ENCODE assay signal across 9 mouse cellular contexts in genomic region chr8:121108657-121109056, GRCm38 (mm10). TPM values are rescaled to one million over a fixed set of nuclear protein-coding genes. Genes with fewer than 3 reads are reported as not detected.
DNase-seq lines count a peak whose midpoint lies in the region; ATAC-seq and TF ChIP-seq lines count a peak whose summit lies in the region.
"Had no signal": no experiment of that assay in that cellular context is flagged by ENCODE, and none has a peak within 500 bp of the region (broad histone marks: within the 10 kb centered on the region; RNA-seq: fewer than 3 reads in every experiment).

No protein-coding gene starts in this region.

- TF ChIP-seq CTCF in heart, postnatal 0 days (IDR thresholded peaks at IDR 0.05; ENCODE audit: low read depth) = no peak
- no peak for TF ChIP-seq CTCF in bone marrow, adult 2 months (IDR thresholded peaks at IDR 0.05; ENCODE audit: control insufficient read depth, insufficient read depth, low read length)

- DNase-seq in heart, postnatal 0 days (ENCODE audit: low spot score) = no peak
- DNase-seq in heart, adult 18-20 months = no peak
- no peak for DNase-seq in left cerebral cortex, adult 8-10 months (ENCODE audit: low spot score in 2 of 2)
- DNase-seq in left cerebral cortex, adult 11 months (ENCODE audit: low spot score) = no peak

- peaks cover 5% of the 10 kb centered on the region; the same call in 1 of the 2 replicates for H3K4me1 ChIP-seq in heart, postnatal 0 days (ENCODE audit: control insufficient read depth, insufficient read depth)
- peaks cover 3% of the 10 kb centered on the region; the same call in 1 of the 2 replicates for H3K4me1 ChIP-seq in bone marrow, adult 2 months (ENCODE audit: control insufficient read depth, insufficient read depth, low read length)
- H3K4me1 ChIP-seq in hindbrain, embryonic 13.5 days (replicated peaks) = peaks cover 19% of the 10 kb centered on the region
- peaks cover 24% of the 10 kb centered on the region for H3K4me1 ChIP-seq in midbrain, embryonic 13.5 days (replicated peaks)

- 0 out of 2 replicates have a peak, but pooled peaks cover 11% of the 10 kb centered on the region for H3K36me3 ChIP-seq in heart, postnatal 0 days (replicated peaks; ENCODE audit: control insufficient read depth, insufficient read depth, low read length)
- H3K36me3 ChIP-seq in hindbrain, embryonic 13.5 days = peaks cover 25% of the 10 kb centered on the region
- H3K36me3 ChIP-seq in midbrain, embryonic 13.5 days = peaks cover 16% of the 10 kb centered on the region

- WGBS in heart, postnatal 0 days = 15% methylated on average over 5 of the region's 5 CpGs
- 7% methylated on average over 5 of the region's 5 CpGs for WGBS in bone marrow, adult 2 months
- 16% methylated on average over 5 of the region's 5 CpGs for WGBS in hindbrain, embryonic 13.5 days
- WGBS in midbrain, embryonic 13.5 days = 11% methylated on average over 5 of the region's 5 CpGs

- peak overlapping the region; percentile 93; the same call in 1 of the 2 replicates for H3K9ac ChIP-seq in heart, postnatal 0 days (replicated peaks; ENCODE audit: low read depth, low read length)
- peak overlapping the region; percentile 94 for H3K9ac ChIP-seq in hindbrain, embryonic 13.5 days
- H3K9ac ChIP-seq in midbrain, embryonic 13.5 days (replicated peaks) = peak overlapping the region; percentile 91

- peak overlapping the region; percentile 87 for H3K27ac ChIP-seq in heart, postnatal 0 days (ENCODE audit: low read depth)
- no peak overlapping the region for H3K27ac ChIP-seq in bone marrow, adult 2 months (ENCODE audit: control insufficient read depth, insufficient read depth, low read depth, low read length, poor library complexity)
- no peak overlapping the region for H3K27ac ChIP-seq in hindbrain, embryonic 13.5 days
- H3K27ac ChIP-seq in midbrain, embryonic 13.5 days = peak overlapping the region; percentile 35; the same call in 1 of the 2 replicates

- TF ChIP-seq EP300 in heart, postnatal 0 days (IDR thresholded peaks at IDR 0.05; ENCODE audit: low read depth) = no peak

- peaks cover 11% of the 10 kb centered on the region for H3K27me3 ChIP-seq in heart, postnatal 0 days (ENCODE audit: control insufficient read depth, insufficient read depth, low read length)
- H3K27me3 ChIP-seq in hindbrain, embryonic 13.5 days = peaks cover 45% of the 10 kb centered on the region
- peaks cover 34% of the 10 kb centered on the region for H3K27me3 ChIP-seq in midbrain, embryonic 13.5 days
- H3K27me3 ChIP-seq: Patski had no signal

- ATAC-seq in heart, postnatal 0 days (ENCODE audit: insufficient read depth, low read depth) = no peak
- ATAC-seq in hindbrain, embryonic 13.5 days (ENCODE audit: low FRiP score) = no peak
- ATAC-seq in midbrain, embryonic 13.5 days = no peak
- no peak for ATAC-seq in cerebellum, adult (ENCODE audit: insufficient number of reproducible peaks, low FRiP score, low TSS enrichment)

- no peak for TF ChIP-seq POLR2A in bone marrow, adult 2 months (IDR thresholded peaks at IDR 0.05; ENCODE audit: borderline replicate concordance, control insufficient read depth, low read depth, low read length)

- H3K9me3 ChIP-seq in heart, postnatal 0 days (replicated peaks; ENCODE audit: control insufficient read depth, low read length) = no peaks in the 10 kb centered on the region
- H3K9me3 ChIP-seq in hindbrain, embryonic 13.5 days = no peaks in the 10 kb centered on the region
- H3K9me3 ChIP-seq in midbrain, embryonic 13.5 days = no peaks in the 10 kb centered on the region

- H3K4me2 ChIP-seq in heart, postnatal 0 days (ENCODE audit: low read depth, low read length) = peak overlapping the region; percentile 96
- peak overlapping the region; percentile 91 for H3K4me2 ChIP-seq in hindbrain, embryonic 13.5 days
- peak overlapping the region; percentile 86 for H3K4me2 ChIP-seq in midbrain, embryonic 13.5 days (replicated peaks)

- H3K4me3 ChIP-seq in heart, postnatal 0 days (ENCODE audit: low read depth, low read length) = peak overlapping the region; percentile 98
- peak overlapping the region; percentile 93 for H3K4me3 ChIP-seq in bone marrow, adult 2 months (replicated peaks; ENCODE audit: control insufficient read depth, low read depth, low read length)
- peak overlapping the region; percentile 87 for H3K4me3 ChIP-seq in hindbrain, embryonic 13.5 days
- peak overlapping the region; percentile 71 for H3K4me3 ChIP-seq in midbrain, embryonic 13.5 days (replicated peaks)

RNA-seq across cellular contexts. Expression of gene Mthfsd, which starts 0.5 kb away (rescaled TPM):
- total RNA-seq in heart, postnatal 0 days (2014; rRNA removed; ENCODE audit: low replicate concordance) = 26.5 and 26.8 TPM in 2 replicates
- polyA plus RNA-seq in heart, postnatal 0 days (2015; fragmentation: Nextera tagmentation; extraction: Ambion mirVana) = 22.7 and 24.3 TPM in 2 replicates
- total RNA-seq in heart, adult 18-20 months (2021) = 10 to 100 TPM; 12.7 to 13.0 TPM
- 8.3 and 13.1 TPM in 2 replicates for polyA plus RNA-seq in bone marrow, adult 2 months (2011; ENCODE audit: insufficient read depth, insufficient read length, low replicate concordance, missing spikeins)
- polyA plus RNA-seq in hindbrain, embryonic 13.5 days (2015; fragmentation: Nextera tagmentation; extraction: Ambion mirVana) = 53.8 and 54.1 TPM in 2 replicates
- polyA plus RNA-seq in midbrain, embryonic 13.5 days (2015; fragmentation: Nextera tagmentation; extraction: Ambion mirVana) = 57.8 and 60.7 TPM in 2 replicates
- total RNA-seq in left cerebral cortex, adult 8-10 months (2022) = 10 to 100 TPM; 33.9 to 43.3 (median 41.4) TPM

RNA-seq across cellular contexts. Expression of gene Foxc2, which starts 7.3 kb away (rescaled TPM):
- 6.6 and 16.4 TPM in 2 replicates for total RNA-seq in heart, postnatal 0 days (2014; rRNA removed; ENCODE audit: low replicate concordance)
- polyA plus RNA-seq in heart, postnatal 0 days (2015; fragmentation: Nextera tagmentation; extraction: Ambion mirVana) = 2.5 and 3.3 TPM in 2 replicates
- 1 to 10 TPM; 1.7 to 1.9 TPM for total RNA-seq in heart, adult 18-20 months (2021)
- not detected in 2 replicates for polyA plus RNA-seq in bone marrow, adult 2 months (2011; ENCODE audit: insufficient read depth, insufficient read length, low replicate concordance, missing spikeins)
- polyA plus RNA-seq in hindbrain, embryonic 13.5 days (2015; fragmentation: Nextera tagmentation; extraction: Ambion mirVana) = 2.8 and 4.1 TPM in 2 replicates
- polyA plus RNA-seq in midbrain, embryonic 13.5 days (2015; fragmentation: Nextera tagmentation; extraction: Ambion mirVana) = 1.3 and 1.9 TPM in 2 replicates
- total RNA-seq in left cerebral cortex, adult 8-10 months (2022) = 1 to 10 TPM; 1.2 to 2.2 (median 1.9) TPM

RNA-seq across cellular contexts. Expression of gene Foxl1, which starts 19.1 kb away (rescaled TPM):
- 0.35 and 1.9 TPM in 2 replicates for total RNA-seq in heart, postnatal 0 days (2014; rRNA removed; ENCODE audit: low replicate concordance)
- polyA plus RNA-seq in heart, postnatal 0 days (2015; fragmentation: Nextera tagmentation; extraction: Ambion mirVana) = 0.12 and 0.16 TPM in 2 replicates
- total RNA-seq in heart, adult 18-20 months (2021) = under 1 TPM; 0.10 to 0.18 TPM
- polyA plus RNA-seq in bone marrow, adult 2 months (2011; ENCODE audit: insufficient read depth, insufficient read length, low replicate concordance, missing spikeins) = 0.55 TPM in 1 of 2 replicates, not detected in the other
- 0.16 and 0.27 TPM in 2 replicates for polyA plus RNA-seq in hindbrain, embryonic 13.5 days (2015; fragmentation: Nextera tagmentation; extraction: Ambion mirVana)
- polyA plus RNA-seq in midbrain, embryonic 13.5 days (2015; fragmentation: Nextera tagmentation; extraction: Ambion mirVana) = 0.12 and 0.13 TPM in 2 replicates
- under 1 TPM; 0.13 to 0.34 (median 0.15) TPM for total RNA-seq in left cerebral cortex, adult 8-10 months (2022)

RNA-seq across cellular contexts. Expression of gene Foxf1, which starts 24.5 kb away (rescaled TPM):
- total RNA-seq in heart, postnatal 0 days (2014; rRNA removed; ENCODE audit: low replicate concordance) = 1.3 and 3.1 TPM in 2 replicates
- polyA plus RNA-seq in heart, postnatal 0 days (2015; fragmentation: Nextera tagmentation; extraction: Ambion mirVana) = 0.23 and 0.32 TPM in 2 replicates
- under 1 TPM; 0.15 to 0.31 TPM for total RNA-seq in heart, adult 18-20 months (2021)
- 0.54 TPM in 1 of 2 replicates, not detected in the other for polyA plus RNA-seq in bone marrow, adult 2 months (2011; ENCODE audit: insufficient read depth, insufficient read length, low replicate concordance, missing spikeins)
- polyA plus RNA-seq in hindbrain, embryonic 13.5 days (2015; fragmentation: Nextera tagmentation; extraction: Ambion mirVana) = 0.96 and 1.3 TPM in 2 replicates
- 0.39 and 0.71 TPM in 2 replicates for polyA plus RNA-seq in midbrain, embryonic 13.5 days (2015; fragmentation: Nextera tagmentation; extraction: Ambion mirVana)
- 1 to 10 TPM in 2 of 4 experiments, under 1 TPM in 2; 0.54 to 1.6 (median 0.84) TPM for total RNA-seq in left cerebral cortex, adult 8-10 months (2022)

Comparison
In these comparisons a context has a peak if more than half of its experiments do, and no peak if none do; other contexts are left out.
1. H3K27ac ChIP-seq: peak in heart, postnatal 0 days (single experiment) and midbrain, embryonic 13.5 days (single experiment); none in bone marrow, adult 2 months (single experiment) and hindbrain, embryonic 13.5 days (single experiment).
2. Peak in every context shown above with its lines, with median percentiles within 50 percentile points of each other: H3K4me2 ChIP-seq, H3K4me3 ChIP-seq and H3K9ac ChIP-seq.